Mouse (Mus musculus) spleen, postnatal 10 days (tissue): Measurements from ENCODE around the gene A930004D18Rik.

ENCODE experiments used
- DNase-seq, 2 experiments: peaks; one replicate each; pipeline ENCODE4 v3.0.0; 2021 to 2022; ENCODE audit warnings: low spot score in 2 of 2

The A930004D18Rik gene

GRCm38 (mm10) chr2:18053243-18053950 is 15.9 kb upstream of the A930004D18Rik start:
- no peak for DNase-seq

GRCm38 (mm10) chr2:18052581-18052980 is 15.0 kb upstream of the A930004D18Rik start:
- DNase-seq = no peak

GRCm38 (mm10) chr2:18051831-18052170 is 14.3 kb upstream of the A930004D18Rik start:
- DNase-seq = no peak

GRCm38 (mm10) chr2:18051026-18051830 is 13.7 kb upstream of the A930004D18Rik start:
- no peak for DNase-seq

- DNase-seq = no peak
Observed at GRCm38 (mm10) chr2:18050541-18050985, 13.0 kb upstream of the A930004D18Rik start.

- DNase-seq = no peak
Observed at GRCm38 (mm10) chr2:18050018-18050417, 12.5 kb upstream of the A930004D18Rik start.

- DNase-seq = no peak
Observed at GRCm38 (mm10) chr2:18049279-18049821, 11.8 kb upstream of the A930004D18Rik start.

GRCm38 (mm10) chr2:18048453-18049075 is 11.0 kb upstream of the A930004D18Rik start, which contains the start of gene Skida1:
Skida1 (minus strand) TSS chr2:18049051.
- DNase-seq = no peak

- DNase-seq = peak; percentile 61 to 66
Observed at GRCm38 (mm10) chr2:18047646-18048452, 10.3 kb upstream of the A930004D18Rik start.

- DNase-seq = peak in 1 of 2 experiments; percentile 65
Observed at GRCm38 (mm10) chr2:18046758-18047645, 9.5 kb upstream of the A930004D18Rik start.

- no peak for DNase-seq
Observed at GRCm38 (mm10) chr2:18046186-18046585, 8.6 kb upstream of the A930004D18Rik start.

- DNase-seq = no peak
Observed at GRCm38 (mm10) chr2:18045781-18046181, 8.2 kb upstream of the A930004D18Rik start.

- DNase-seq = no peak
Observed at GRCm38 (mm10) chr2:18045143-18045780, 7.7 kb upstream of the A930004D18Rik start.

- no peak for DNase-seq
Observed at GRCm38 (mm10) chr2:18041199-18041885, 3.8 kb upstream of the A930004D18Rik start.

GRCm38 (mm10) chr2:18040347-18041160 is 3.0 kb upstream of the A930004D18Rik start:
- DNase-seq = no peak

GRCm38 (mm10) chr2:18039566-18040290 is 2.2 kb upstream of the A930004D18Rik start:
- DNase-seq = no peak

- no peak for DNase-seq
Observed at GRCm38 (mm10) chr2:18038895-18039371, 1.4 kb upstream of the A930004D18Rik start.
